ENCODE assay signal across 10 mouse cellular contexts in genomic region chr12:40477621-40478452, GRCm38 (mm10). TPM values are rescaled to one million over a fixed set of nuclear protein-coding genes. Genes with fewer than 3 reads are reported as not detected.
A peak's percentile ranks its signal among the peaks of the same experiment; 100 is the strongest.
DNase-seq lines count a peak whose midpoint lies in the region; ATAC-seq and TF ChIP-seq lines count a peak whose summit lies in the region.
"Had no signal": no experiment of that assay in that cellular context is flagged by ENCODE, and none has a peak within 500 bp of the region (broad histone marks: within the 10 kb centered on the region; RNA-seq: fewer than 3 reads in every experiment).

No protein-coding gene starts in this region.

- no peaks in the 10 kb centered on the region for H3K36me3 ChIP-seq in kidney, embryonic 14.5 days (ENCODE audit: control insufficient read depth, insufficient read depth, low read length)
- H3K36me3 ChIP-seq in hindbrain, embryonic 13.5 days, result no peaks in the 10 kb centered on the region
- no peaks in the 10 kb centered on the region for H3K36me3 ChIP-seq in midbrain, embryonic 12.5 days
- H3K36me3 ChIP-seq: embryonic facial prominence, embryonic 12.5 days; limb, embryonic 15.5 days had no signal

- 36% methylated on average over 8 of the region's 8 CpGs for WGBS in kidney, embryonic 14.5 days
- WGBS in hindbrain, embryonic 13.5 days, result 24% methylated on average over 8 of the region's 8 CpGs
- 16% methylated on average over 8 of the region's 8 CpGs for WGBS in midbrain, embryonic 12.5 days

- H3K4me1 ChIP-seq in kidney, embryonic 14.5 days (ENCODE audit: control insufficient read depth, insufficient read depth, low read length), result peaks cover 8% of the 10 kb centered on the region; the same call in 1 of the 2 replicates
- peaks cover 37% of the 10 kb centered on the region for H3K4me1 ChIP-seq in hindbrain, embryonic 13.5 days (replicated peaks)
- peaks cover 21% of the 10 kb centered on the region for H3K4me1 ChIP-seq in midbrain, embryonic 12.5 days

- H3K27me3 ChIP-seq in kidney, embryonic 14.5 days (ENCODE audit: control insufficient read depth, insufficient read depth, low read length), result no peaks in the 10 kb centered on the region
- H3K27me3 ChIP-seq in hindbrain, embryonic 13.5 days, result no peaks in the 10 kb centered on the region
- H3K27me3 ChIP-seq in midbrain, embryonic 12.5 days, result peaks cover 4% of the 10 kb centered on the region; the same call in 1 of the 2 replicates
- H3K27me3 ChIP-seq: embryonic facial prominence, embryonic 12.5 days; limb, embryonic 15.5 days had no signal

- peak; percentile 25 for DNase-seq in kidney, adult 18-20 months
- DNase-seq in brain, embryonic 14.5 days (ENCODE audit: low read depth), result peak; percentile 79
- no peak for DNase-seq in B cell, adult 2 months
- DNase-seq in cerebellum, adult 9-11 months, result no peak
- DNase-seq in layer of hippocampus, adult 8-10 months (ENCODE audit: low spot score in 2 of 2), result no peak

- H3K4me2 ChIP-seq in kidney, embryonic 14.5 days (replicated peaks; ENCODE audit: low read depth, low read length), result no peak overlapping the region
- H3K4me2 ChIP-seq in hindbrain, embryonic 13.5 days, result 0 out of 2 replicates have a peak overlapping the region, but pooled peaks have one; percentile 8
- H3K4me2 ChIP-seq in midbrain, embryonic 12.5 days (replicated peaks), result 0 out of 2 replicates have a peak overlapping the region, but pooled peaks have one; percentile 2
- H3K4me2 ChIP-seq: embryonic facial prominence, embryonic 12.5 days; limb, embryonic 15.5 days had no signal

- no peak for ATAC-seq in kidney, embryonic 14.5 days (ENCODE audit: low FRiP score, low TSS enrichment)
- peak; percentile 62 for ATAC-seq in hindbrain, embryonic 13.5 days (ENCODE audit: low FRiP score)
- ATAC-seq in midbrain, embryonic 12.5 days (ENCODE audit: low FRiP score, low read depth), result peak; percentile 53

- no peak overlapping the region for H3K9ac ChIP-seq in kidney, embryonic 14.5 days (ENCODE audit: low read depth, low read length)
- no peak overlapping the region for H3K9ac ChIP-seq in hindbrain, embryonic 13.5 days
- no peak overlapping the region for H3K9ac ChIP-seq in midbrain, embryonic 12.5 days (replicated peaks)
- H3K9ac ChIP-seq: embryonic facial prominence, embryonic 12.5 days; limb, embryonic 15.5 days had no signal

- H3K9me3 ChIP-seq in kidney, embryonic 14.5 days (ENCODE audit: control insufficient read depth, low read length), result no peaks in the 10 kb centered on the region
- H3K9me3 ChIP-seq in hindbrain, embryonic 13.5 days, result no peaks in the 10 kb centered on the region
- no peaks in the 10 kb centered on the region for H3K9me3 ChIP-seq in midbrain, embryonic 12.5 days
- H3K9me3 ChIP-seq: embryonic facial prominence, embryonic 12.5 days; limb, embryonic 15.5 days had no signal

- H3K4me3 ChIP-seq in kidney, embryonic 14.5 days (ENCODE audit: low read length), result no peak overlapping the region
- no peak overlapping the region for H3K4me3 ChIP-seq in hindbrain, embryonic 13.5 days
- H3K4me3 ChIP-seq in midbrain, embryonic 12.5 days, result no peak overlapping the region
- H3K4me3 ChIP-seq: embryonic facial prominence, embryonic 12.5 days; limb, embryonic 15.5 days had no signal

- H3K27ac ChIP-seq in kidney, embryonic 14.5 days (ENCODE audit: low read depth, low read length), result no peak overlapping the region
- peak overlapping the region; percentile 60 for H3K27ac ChIP-seq in hindbrain, embryonic 13.5 days
- H3K27ac ChIP-seq in midbrain, embryonic 12.5 days (replicated peaks), result no peak overlapping the region; the same call in 1 of the 2 replicates
- H3K27ac ChIP-seq: embryonic facial prominence, embryonic 12.5 days; limb, embryonic 15.5 days had no signal

- TF ChIP-seq POLR2A in brain, embryonic 14.5 days (IDR thresholded peaks at IDR 0.05; ENCODE audit: borderline replicate concordance, extremely low read depth, insufficient read depth, insufficient read length, poor library complexity, severe bottlenecking), result no peak

- TF ChIP-seq CTCF in brain, embryonic 14.5 days (IDR thresholded peaks at IDR 0.05; ENCODE audit: borderline replicate concordance, extremely low read depth, insufficient read depth, insufficient read length), result no peak

RNA-seq across cellular contexts. Expression of gene Dock4, which starts 32.1 kb away (rescaled TPM):
- polyA plus RNA-seq in kidney, embryonic 14.5 days (2014; fragmentation: Nextera tagmentation; extraction: Ambion mirVana), result 12.2 and 17.9 TPM in 2 replicates
- polyA plus RNA-seq in brain, embryonic 14.5 days (2012; rRNA removed), result 25.8 and 29.5 TPM in 2 replicates
- 40.5 and 43.4 TPM in 2 replicates for polyA plus RNA-seq in hindbrain, embryonic 13.5 days (2015; fragmentation: Nextera tagmentation; extraction: Ambion mirVana)
- polyA plus RNA-seq in midbrain, embryonic 12.5 days (2016; fragmentation: Nextera tagmentation; extraction: Ambion mirVana), result 32.8 and 34.2 TPM in 2 replicates
- total RNA-seq in layer of hippocampus, adult 8-10 months (2022), result 100 to 1,000 TPM; 196 to 242 (median 222) TPM

RNA-seq across cellular contexts. Expression of gene Zfp277, which starts 32.1 kb away (rescaled TPM):
- polyA plus RNA-seq in kidney, embryonic 14.5 days (2014; fragmentation: Nextera tagmentation; extraction: Ambion mirVana), result 48.4 and 51.9 TPM in 2 replicates
- polyA plus RNA-seq in brain, embryonic 14.5 days (2012; rRNA removed), result 17.7 and 18.7 TPM in 2 replicates
- 29.9 TPM in 2 replicates for polyA plus RNA-seq in hindbrain, embryonic 13.5 days (2015; fragmentation: Nextera tagmentation; extraction: Ambion mirVana)
- 30.3 and 30.5 TPM in 2 replicates for polyA plus RNA-seq in midbrain, embryonic 12.5 days (2016; fragmentation: Nextera tagmentation; extraction: Ambion mirVana)
- total RNA-seq in layer of hippocampus, adult 8-10 months (2022), result 10 to 100 TPM; 26.3 to 28.7 (median 26.9) TPM

Comparison
In these comparisons a context has a peak if more than half of its experiments do, and no peak if none do; other contexts are left out.
1. DNase-seq: peak in kidney, adult 18-20 months (single experiment) and brain, embryonic 14.5 days (single experiment); none in B cell, adult 2 months (0 of 2), cerebellum, adult 9-11 months (single experiment) and layer of hippocampus, adult 8-10 months (0 of 2).